Mouse (Mus musculus): ENCODE results near the gene Baz2b.

The Baz2b gene

GRCm38 (mm10) chr2:60209703-60210651, at the start of gene Baz2b, which contains the start of gene March7:
TSS of gene Baz2b (minus strand) at chr2:60209839.
TSS of gene March7 (plus strand) at chr2:60209887.
- peak; percentile 82 for DNase-seq (ENCODE audit: low read depth)

- DNase-seq (ENCODE audit: low read depth), result no peak
Measured at GRCm38 (mm10) chr2:60259186-60259585, 49.5 kb upstream of the Baz2b start.

- DNase-seq (ENCODE audit: low read depth), result no peak
Measured at GRCm38 (mm10) chr2:60256751-60257150, 47.1 kb upstream of the Baz2b start.

- no peak for DNase-seq (ENCODE audit: low read depth)
Measured at GRCm38 (mm10) chr2:60253506-60253905, 43.9 kb upstream of the Baz2b start.

- no peak for DNase-seq (ENCODE audit: low read depth)
Measured at GRCm38 (mm10) chr2:60252782-60253181, 43.1 kb upstream of the Baz2b start.

GRCm38 (mm10) chr2:60234506-60234905, 24.9 kb upstream of the Baz2b start:
- no peak for DNase-seq (ENCODE audit: low read depth)

- no peak for DNase-seq (ENCODE audit: low read depth)
Measured at GRCm38 (mm10) chr2:60233147-60233546, 23.5 kb upstream of the Baz2b start.

GRCm38 (mm10) chr2:60230361-60230760, 20.7 kb upstream of the Baz2b start:
- no peak for DNase-seq (ENCODE audit: low read depth)

GRCm38 (mm10) chr2:60228470-60228869, 18.8 kb upstream of the Baz2b start:
- DNase-seq (ENCODE audit: low read depth), result no peak

GRCm38 (mm10) chr2:60223489-60223888, 13.8 kb upstream of the Baz2b start:
- DNase-seq (ENCODE audit: low read depth), result no peak

- DNase-seq (ENCODE audit: low read depth), result no peak
Measured at GRCm38 (mm10) chr2:60221954-60222353, 12.3 kb upstream of the Baz2b start.

- no peak for DNase-seq (ENCODE audit: low read depth)
Measured at GRCm38 (mm10) chr2:60221236-60221635, 11.6 kb upstream of the Baz2b start.

- DNase-seq (ENCODE audit: low read depth), result no peak
Measured at GRCm38 (mm10) chr2:60217620-60218019, 8.0 kb upstream of the Baz2b start.

GRCm38 (mm10) chr2:60216547-60217153, 7.0 kb upstream of the Baz2b start:
- DNase-seq (ENCODE audit: low read depth), result no peak

GRCm38 (mm10) chr2:60214683-60215082, 5.0 kb upstream of the Baz2b start:
- DNase-seq (ENCODE audit: low read depth), result no peak

- DNase-seq (ENCODE audit: low read depth), result no peak
Measured at GRCm38 (mm10) chr2:60212488-60212887, 2.8 kb upstream of the Baz2b start.

- DNase-seq (ENCODE audit: low read depth), result no peak
Measured at GRCm38 (mm10) chr2:60210821-60211220, 1.2 kb upstream of the Baz2b start.

GRCm38 (mm10) chr2:60209122-60209611, 472 bp downstream of the Baz2b start:
- peak; percentile 70 for DNase-seq (ENCODE audit: low read depth)

- DNase-seq (ENCODE audit: low read depth), result no peak
Measured at GRCm38 (mm10) chr2:60205795-60206194, 3.8 kb downstream of the Baz2b start.

GRCm38 (mm10) chr2:60204162-60204561, 5.5 kb downstream of the Baz2b start:
- DNase-seq (ENCODE audit: low read depth), result peak; percentile 50

- no peak for DNase-seq (ENCODE audit: low read depth)
Measured at GRCm38 (mm10) chr2:60203733-60204132, 5.9 kb downstream of the Baz2b start.

GRCm38 (mm10) chr2:60202900-60203530, 6.6 kb downstream of the Baz2b start:
- DNase-seq (ENCODE audit: low read depth), result peak; percentile 53

GRCm38 (mm10) chr2:60200667-60201066, 9.0 kb downstream of the Baz2b start:
- peak; percentile 52 for DNase-seq (ENCODE audit: low read depth)
